Mouse (Mus musculus): ENCODE measurements around the gene Dedd.
"Not testable (repeated sequence)": the region's sequence is repeated elsewhere in the genome, so short reads cannot be mapped to it uniquely, and the experiment has no call there.

Gene Dedd

DNA sequence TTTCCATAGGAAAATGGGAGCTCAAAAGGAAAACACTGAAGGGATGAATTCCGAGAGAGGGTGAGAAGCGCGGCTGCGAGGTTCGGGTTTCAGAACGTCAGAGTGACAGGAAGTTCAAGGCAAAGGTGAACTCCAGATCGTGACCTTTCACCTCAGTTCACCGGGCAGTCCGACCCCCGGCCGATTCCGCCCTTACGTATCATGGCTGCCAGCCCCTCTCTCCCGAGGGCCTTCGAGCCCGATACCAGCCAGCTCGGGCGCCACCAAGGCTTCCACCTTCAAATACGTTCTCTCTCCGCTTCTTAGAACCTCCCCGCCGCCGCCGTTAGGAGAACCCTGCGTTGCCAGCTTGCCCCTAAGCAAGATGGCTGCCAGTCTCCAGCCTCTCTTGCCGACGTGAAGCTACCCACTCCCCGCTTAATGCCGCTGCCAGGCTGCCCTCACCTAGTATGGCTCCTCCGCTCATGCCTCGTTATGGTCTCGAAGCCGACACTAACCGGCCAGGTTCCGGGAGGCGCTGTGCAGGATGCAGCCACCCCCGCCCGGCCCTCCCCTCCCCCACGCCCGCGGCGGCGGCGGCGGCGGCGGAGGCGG, at the start of gene Dedd:
Gene Dedd, plus strand, starts transcription at position 307 of the 594 bp plus-strand sequence.
- DNase-seq (ENCODE audit: low read depth): peak; percentile 80

DNA sequence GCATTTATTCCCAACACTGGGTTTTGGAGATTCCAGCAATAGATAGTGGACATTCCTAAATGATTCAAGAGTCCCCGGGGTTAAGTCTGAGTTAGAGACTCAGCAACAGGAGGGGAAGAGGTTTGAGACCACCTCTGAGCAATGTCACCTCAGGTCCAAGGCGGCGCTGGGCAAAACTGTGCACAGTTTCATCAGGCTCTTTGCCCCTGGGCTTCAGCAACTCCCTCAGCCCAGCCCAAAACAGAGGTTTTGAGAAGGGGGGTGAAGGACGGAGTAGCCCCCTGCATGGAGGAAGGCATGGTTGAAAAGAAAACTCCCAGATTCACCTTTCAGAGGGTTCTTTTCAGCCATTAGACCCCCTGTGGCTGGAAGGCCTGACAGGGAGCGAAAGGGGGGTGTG, 49.2 kb upstream of the Dedd start:
- no peak for DNase-seq (ENCODE audit: low read depth)

DNA sequence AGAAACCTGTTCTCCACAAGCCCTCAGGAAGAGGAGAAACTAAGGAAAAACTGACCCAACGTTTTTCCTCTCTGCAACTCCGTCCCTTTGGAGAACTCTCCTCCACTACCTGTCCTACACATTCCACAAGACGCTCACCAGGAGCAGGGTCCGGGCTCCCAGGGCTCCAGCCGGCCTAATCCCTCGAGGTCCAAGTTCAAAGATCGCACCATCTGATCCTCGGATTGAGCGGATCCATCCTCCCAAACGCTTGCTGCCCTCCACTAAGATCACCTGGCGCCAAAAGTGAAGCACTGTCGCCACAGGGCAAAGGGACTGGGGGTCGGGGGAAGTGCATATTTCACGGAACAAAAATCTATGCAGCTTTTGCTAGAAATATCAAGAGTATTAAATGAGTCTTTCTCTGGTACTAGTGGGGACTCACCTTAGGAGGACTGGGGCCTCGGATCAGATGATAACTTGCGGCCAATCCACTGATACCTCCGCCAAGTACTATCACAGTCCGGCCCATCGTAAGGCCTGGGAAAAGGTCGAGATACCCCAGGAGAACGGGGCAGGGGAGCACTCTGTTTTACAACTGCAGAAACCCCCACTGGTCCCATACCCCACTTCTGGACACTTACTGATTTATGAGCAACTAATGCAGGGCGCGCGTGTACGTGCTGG, 48.6 kb upstream of the Dedd start:
- no peak for DNase-seq (ENCODE audit: low read depth)

DNA sequence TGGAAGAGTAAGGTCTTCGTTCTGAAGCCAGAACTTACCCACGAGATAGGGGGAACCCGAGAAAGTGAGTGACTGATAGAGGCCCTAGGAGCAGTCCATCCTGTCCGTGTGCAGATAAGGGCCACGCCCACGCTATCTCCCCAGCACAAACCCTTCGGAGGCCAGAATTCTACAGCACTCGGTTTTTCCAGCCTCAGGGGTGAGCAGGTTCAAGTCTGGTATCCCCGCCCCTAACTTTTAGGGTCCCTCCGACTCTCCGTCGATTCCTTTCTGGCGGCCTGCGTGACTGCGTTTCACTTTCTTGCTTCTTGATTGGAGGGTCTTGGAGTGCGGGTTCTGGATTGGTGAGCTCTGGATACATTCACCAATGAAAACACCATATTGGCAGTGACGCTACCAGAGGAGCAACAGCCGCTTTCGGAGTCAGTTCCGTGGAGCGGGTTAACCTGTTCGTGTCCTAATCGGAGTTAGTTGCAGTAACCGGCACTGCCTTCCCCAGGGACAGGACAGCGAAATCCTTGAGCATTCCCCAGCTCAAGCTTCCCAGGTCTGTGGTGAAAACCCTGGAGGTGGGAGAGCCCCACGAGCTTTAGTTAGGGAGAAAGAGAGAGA, 47.9 kb upstream of the Dedd start, which contains the start of gene Ppox:
Gene Ppox, minus strand, starts transcription at position 271 of the 612 bp plus-strand sequence.
- peak; percentile 95 for DNase-seq (ENCODE audit: low read depth)

DNA sequence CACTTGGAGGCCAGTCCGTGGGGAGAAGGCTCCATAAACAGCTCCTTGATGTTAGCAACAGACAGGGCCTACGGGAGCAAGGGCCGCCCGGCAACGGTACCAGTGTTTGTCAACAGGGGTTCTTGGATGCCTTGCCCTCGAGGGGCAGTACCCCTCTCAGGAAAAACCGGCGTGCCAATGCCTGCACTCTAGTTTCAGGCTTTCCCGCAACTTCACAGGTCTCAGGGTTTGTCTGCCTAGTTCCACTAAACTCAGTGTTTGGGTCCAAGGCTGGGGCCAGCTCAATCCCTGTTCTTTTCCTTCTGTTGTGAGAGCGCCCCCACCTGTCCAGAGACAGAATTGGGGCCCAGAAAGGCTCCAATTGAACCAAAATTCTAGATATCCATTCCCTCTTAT, 47.4 kb upstream of the Dedd start:
- DNase-seq (ENCODE audit: low read depth): no peak

DNA sequence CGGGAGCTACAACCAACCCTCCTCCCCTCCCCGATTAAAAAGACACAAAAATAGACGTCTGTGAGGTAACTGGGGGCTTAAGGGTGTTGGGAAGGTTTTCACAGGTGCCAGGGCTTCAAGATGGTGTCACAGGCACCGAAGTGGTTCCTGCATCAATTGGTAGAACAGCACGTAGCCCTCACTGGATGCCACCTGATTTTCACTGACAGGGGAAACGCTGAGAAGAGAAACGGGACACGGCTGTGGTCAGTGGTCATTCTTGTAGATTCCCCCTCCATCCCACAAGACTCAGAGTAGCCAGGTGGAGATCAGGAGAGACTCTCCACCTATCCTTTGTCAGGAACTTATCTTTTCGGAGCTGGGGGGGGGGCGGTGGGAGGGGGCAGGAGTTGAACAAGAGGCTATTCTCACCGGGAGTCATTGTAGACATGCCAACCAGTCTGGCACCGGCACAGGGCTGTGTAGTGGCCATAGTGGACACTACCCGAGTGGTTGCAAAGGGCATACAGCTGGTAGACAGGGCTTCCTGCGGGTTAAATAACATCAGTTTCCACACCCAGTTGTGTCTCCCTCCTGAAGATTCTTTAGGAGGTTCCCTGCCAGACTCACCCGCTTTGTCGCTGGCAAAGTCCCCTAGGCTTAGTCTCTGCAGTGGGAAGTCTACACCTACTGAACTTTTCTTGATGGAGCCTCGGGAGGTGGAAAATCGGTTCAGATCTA, 46.7 kb upstream of the Dedd start:
- no peak for DNase-seq (ENCODE audit: low read depth)

DNA sequence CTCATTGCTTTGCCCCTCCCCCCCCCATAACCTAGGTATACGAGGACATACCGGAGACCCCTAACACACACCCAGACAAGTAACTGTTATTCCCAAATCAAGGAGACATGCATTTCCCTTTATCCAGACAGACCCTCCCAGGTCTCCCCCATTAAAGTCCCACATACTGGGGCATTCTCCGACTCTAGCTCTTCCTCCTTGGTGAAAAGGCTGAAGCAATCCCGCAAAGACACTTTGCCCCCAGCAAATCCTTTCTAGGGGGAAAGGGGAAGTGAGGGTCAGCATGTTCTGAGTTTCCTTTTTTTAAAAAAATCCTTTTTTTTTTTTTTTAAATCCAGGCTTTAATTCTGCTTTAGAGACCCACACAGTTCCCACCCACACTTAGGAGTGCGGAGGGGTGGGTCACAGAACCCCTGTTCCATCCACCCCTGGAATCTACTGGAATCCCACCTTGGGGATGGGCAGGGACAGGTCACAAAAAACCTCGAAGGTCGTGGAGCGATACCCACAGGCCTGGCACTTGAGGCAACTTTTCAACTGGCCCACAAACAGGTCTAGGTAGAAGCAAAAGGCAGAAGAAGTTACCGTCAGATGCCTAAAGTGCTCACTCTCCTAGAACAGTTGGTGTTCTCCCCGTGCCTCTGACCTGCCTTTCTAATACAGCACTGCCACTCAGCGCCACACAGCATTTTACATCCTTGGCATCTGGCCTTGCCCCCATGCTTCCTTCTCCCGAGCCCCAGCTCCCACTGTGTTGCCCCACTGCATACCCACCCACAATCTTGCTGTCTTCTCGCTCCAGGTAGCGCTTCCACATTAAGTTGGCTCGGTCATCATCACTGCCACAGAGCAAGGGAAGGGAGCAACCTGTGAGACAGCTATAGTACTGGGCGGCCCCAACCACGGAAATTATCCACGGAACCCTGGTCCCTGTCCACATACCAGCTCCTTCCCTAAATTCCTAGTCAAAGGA, 45.5 kb upstream of the Dedd start:
- no peak for DNase-seq (ENCODE audit: low read depth)

DNA sequence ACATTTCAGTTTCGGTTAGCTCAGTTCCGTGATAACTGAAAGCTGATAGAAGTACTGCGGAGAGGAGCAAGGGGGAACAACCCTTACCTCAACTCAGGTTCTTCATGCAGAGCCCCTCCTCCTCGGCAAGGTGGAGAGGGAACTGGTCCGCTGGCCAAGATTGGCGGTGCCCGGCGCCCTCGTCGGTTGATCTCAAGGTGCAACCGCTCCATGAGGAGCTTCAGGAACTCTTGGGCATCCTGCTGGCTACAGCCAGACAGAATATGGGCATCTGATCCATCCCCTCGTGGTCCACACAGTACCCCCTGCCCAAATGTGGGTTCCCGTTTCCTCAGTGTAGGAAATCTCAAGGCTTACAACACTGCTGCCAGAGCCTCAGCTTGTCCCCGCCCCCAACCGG, 44.5 kb upstream of the Dedd start:
- DNase-seq (ENCODE audit: low read depth): no peak

DNA sequence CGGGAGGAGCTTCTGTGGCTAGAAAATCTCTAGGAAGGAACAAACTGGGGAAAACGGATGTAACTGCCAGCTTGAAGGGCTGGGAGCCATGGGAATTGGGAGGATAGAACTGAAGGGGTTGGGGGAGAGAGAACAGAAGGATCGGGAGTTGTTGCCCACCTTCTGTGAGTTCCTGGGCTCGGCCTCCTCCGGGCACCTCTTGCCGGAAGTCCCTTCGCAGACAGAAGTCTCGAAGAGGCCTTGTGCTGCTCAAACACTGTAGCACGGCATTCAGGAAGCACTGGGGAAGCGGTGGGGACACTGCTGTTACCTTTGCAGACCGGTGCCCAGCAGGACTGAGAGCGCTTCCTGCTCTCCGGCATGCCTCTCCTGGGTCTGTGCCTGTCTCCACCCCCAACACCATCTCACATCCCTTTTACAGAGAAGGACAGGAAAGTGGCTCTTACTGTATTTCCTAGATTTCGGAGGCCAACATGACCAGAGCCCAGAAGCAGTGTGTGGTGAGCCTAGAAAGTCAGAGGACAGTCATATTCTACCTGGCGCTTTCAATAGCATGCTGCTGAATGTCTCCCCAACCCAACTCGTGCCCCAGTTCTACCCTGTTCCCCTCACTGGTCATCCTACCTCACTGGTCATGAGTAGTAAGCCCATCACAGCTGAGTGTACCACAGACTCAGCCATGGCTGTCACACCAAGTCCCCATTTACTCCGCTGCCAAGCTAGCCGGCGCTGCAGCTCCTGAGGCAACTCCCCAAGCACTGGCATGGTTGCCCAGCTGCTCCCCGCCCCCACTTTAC, 43.7 kb upstream of the Dedd start:
- DNase-seq (ENCODE audit: low read depth): no peak

DNA sequence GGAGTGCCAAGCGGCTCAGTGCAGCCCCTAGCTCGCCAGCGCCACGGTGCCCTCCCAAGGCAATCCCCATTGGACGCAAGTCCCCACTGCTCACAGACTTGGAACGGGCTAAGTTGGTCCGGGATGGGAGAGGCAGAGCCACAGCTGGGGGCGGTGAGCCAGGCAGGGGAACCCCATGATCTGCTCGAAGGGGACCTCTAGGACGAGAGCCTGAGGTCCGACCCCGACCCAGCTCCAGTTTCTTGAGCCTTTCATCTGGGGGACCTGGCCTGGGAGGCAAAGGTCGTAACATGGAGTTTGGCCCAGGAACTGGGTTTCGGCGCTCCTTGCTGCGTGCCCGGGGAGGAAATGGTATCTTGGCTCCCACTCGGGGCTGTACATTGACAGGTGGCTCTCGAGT, 42.4 kb upstream of the Dedd start:
- DNase-seq (ENCODE audit: low read depth): no peak

DNA sequence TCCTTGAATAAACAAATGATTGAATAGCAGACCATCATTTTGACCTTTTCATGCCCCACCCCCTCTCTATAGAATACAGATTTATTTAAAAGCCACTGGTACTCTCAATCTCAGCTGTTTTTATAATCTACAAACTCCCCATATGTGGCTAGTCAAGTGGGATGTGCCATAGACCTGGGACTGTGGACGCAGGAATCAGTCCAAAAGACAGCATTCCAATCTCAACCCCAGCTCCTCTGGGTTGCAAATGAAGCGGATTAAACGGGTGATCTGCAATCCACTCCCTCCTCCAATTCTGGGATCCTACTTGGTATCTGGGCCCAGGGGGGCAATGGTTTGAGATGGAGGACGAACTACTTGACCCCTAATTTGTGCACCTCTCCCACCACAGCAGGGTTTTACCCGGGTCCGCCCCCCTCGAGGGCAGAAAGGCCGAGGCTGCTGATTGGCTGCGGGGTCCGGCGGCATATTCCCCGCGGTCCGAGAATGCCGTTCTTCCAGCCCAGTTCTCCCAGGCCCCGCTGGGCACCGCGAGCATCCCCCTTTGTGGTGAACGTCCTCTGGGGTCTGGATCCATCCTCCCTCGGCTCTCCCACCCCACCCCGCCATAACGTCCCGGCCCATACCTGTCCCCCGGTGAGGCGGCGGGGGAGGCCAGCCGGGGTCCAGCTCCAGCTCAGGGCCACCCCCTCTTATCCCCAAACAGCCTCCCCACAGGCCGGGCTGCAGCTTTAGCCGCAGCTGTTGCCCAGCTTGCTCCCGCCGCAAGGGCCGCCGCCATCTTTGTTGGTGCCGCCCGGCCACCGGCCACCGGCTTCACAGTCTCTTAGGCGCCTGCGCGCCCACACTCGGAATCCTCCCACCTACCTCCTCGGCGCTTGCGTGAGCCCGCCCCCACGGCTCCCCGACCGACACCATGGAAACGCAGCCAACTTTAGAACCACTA, 41.5 kb upstream of the Dedd start, which contains the start of gene Usp21:
Gene Usp21, minus strand, starts transcription at position 856 of the 946 bp plus-strand sequence.
- DNase-seq (ENCODE audit: low read depth): peak; percentile 70

DNA sequence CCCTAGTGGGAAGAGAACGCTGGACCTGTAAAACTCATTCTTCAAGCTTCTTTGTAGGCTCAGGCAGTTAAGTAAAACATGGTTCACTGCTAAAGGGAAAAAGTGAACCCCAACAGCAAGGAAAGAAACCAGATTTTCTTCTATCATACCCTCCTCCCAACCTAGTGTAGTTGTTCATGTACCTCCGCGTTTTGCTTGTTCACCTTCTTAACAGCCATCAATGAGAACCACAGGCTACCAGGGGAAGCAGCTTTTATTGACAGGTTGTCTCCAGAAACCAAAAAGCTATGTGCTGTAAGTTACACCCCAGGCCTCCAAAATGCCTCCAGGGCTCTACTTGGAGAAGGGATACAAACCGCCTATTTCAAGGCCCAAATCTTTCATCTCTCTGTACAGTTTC, 40.6 kb upstream of the Dedd start:
- DNase-seq (ENCODE audit: low read depth): no peak

DNA sequence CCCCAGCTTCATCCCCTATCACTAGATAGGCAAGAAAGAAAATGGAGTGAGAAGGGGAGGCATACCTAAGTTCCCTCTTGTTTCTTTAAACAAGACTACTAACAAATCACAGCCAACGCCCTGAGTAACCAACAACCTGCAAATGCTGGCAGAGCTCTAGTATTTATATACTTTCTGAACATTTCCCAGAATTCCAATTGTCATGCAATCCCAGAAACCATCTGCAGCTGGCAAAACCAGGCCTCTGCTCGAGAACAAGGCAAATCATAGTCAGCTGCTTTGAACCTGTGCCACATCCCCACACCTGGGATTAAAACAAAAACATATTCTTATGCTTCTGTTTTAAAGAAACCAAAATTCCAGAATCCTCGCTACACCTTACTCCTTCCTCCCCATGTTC, 35.6 kb upstream of the Dedd start:
- DNase-seq (ENCODE audit: low read depth): no peak

DNA sequence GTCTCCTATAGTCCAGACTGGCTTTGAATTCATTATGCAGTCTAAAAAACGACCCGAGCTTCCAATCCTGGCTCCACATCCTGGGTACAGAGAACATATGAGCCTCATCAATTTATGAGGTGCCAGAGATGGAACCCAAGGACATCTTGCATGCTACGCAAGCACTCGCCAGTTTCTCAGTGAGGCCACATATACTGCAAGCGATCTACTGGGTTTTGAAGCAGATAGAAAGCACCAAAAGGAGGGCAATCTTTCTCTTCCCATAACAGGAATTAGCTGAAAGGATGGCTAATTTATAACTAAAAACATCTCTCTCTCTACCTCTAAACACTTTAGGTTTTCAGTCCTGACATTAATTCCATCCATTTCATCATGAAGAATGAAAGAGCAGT, 35.0 kb upstream of the Dedd start:
- no peak for DNase-seq (ENCODE audit: low read depth)

DNA sequence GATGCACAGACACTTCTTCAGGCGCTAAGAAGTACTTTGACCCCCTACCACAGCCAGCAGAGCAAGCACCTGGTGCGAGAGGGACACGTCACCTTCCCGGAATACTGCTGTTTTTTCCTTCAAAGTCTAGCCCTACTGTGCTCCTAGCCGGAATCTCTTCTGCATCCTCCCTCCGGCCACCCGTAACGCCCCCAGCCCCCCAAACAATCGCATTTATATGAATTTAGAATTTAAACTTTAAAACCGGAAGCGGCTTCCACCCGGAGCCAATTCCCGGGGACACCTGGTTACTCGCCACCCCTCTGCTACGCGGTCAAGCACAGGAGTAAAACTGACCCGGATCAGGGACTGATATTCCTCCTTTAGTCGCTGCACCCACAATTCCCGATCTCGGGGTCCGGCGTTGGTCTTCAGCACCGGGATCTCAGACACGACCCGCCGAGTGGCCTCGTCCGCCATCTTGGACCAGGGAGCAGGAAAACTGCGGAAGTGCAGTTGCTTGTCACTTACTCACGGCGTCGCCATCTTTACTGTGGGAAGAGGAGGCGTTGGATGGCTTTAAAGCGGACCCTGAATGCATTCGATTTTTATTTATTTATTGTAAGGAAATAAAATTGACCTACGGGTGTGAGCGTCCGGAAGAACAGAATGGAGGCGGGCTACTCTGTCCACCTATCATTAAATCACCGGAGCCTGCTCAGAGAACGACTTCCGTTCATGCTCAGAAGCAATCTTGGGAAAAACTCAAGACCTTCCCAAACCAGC, 34.5 kb upstream of the Dedd start, which contains the start of gene Ufc1:
Gene Ufc1, minus strand, starts transcription at position 727 of the 765 bp plus-strand sequence.
- peak; percentile 82 for DNase-seq (ENCODE audit: low read depth)

DNA sequence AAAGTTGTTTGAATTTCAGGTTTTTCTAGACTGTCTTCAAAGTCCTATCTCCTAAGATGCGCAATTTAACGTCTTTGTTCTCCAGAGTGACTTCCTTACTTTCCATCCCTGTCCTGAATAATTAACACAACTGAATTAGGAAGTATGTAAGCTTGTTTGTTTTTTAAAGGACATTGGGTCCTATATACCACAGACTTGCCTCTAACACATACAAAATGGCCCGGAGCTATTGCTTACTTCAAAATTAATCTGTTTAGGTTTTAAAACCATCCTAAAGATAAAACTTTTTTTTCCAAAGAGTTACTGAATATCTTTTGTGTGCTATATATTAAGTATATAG, 33.9 kb upstream of the Dedd start:
- DNase-seq (ENCODE audit: low read depth): no peak

DNA sequence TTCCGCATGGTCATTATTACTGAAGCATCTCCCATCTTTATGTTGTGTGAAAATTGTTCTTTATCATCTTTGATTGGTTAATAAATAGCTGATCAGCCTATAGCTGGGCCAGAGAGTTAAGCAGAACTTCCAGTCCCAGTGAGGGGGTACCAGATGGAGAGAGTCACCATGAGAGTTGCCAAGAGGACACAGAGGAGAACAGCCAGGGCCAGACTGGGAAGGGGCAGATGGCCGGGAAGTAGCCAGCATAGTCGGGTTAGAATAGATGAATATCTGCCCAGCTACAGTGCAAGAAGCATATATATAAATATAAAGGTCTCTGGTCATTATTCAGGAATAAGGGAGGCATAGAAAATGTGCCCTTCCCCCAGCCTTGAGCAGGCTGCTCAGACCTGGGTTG, 30.7 kb upstream of the Dedd start:
- no peak for DNase-seq (ENCODE audit: low read depth)

DNA sequence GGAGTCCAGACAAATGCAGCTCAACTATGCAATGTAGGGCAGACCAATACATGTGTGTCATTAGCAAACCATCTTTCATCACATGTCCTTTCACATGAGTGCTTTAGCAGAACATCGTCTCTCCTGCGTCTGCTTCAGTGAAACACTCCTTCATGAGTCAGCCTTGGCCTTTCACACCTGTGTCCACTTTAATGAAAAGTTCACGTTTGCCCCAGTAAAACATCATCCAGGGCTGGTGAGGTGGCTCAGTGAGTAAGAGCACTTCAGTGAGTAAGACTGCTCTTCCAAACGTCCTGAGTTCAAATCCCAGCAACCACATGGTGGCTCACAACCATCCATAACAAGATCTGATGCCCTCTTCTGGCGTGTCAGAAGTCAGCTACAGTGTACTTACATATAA, 22.8 kb upstream of the Dedd start:
- DNase-seq (ENCODE audit: low read depth): not testable (repeated sequence)

DNA sequence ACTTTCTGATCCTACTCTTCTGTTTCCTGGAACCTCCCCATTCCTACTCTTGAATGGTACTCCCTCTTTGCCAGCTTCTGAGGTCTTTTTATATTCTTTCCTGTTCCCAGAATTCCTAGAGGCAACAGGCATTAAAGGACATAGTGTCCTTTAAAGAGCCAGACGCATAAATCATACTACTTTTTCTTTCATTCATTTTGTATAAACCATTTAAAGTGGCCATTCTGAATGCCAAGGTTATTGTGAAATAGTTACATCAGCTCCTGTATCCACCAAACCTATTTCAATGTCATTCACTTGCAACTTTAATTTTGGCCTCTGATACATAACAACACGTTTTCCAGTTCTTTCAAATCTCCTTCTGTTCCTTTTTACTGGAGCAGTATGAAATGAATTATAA, 19.6 kb upstream of the Dedd start:
- no peak for DNase-seq (ENCODE audit: low read depth)
